Mouse (Mus musculus): Measurements from ENCODE around the gene Tob2. TPM values are rescaled to one million over a fixed set of nuclear protein-coding genes. Genes with fewer than 3 reads are reported as not detected.

The Tob2 gene
- polyA plus RNA-seq, 1 experiment from 2014 or later = 14.7 TPM

DNA sequence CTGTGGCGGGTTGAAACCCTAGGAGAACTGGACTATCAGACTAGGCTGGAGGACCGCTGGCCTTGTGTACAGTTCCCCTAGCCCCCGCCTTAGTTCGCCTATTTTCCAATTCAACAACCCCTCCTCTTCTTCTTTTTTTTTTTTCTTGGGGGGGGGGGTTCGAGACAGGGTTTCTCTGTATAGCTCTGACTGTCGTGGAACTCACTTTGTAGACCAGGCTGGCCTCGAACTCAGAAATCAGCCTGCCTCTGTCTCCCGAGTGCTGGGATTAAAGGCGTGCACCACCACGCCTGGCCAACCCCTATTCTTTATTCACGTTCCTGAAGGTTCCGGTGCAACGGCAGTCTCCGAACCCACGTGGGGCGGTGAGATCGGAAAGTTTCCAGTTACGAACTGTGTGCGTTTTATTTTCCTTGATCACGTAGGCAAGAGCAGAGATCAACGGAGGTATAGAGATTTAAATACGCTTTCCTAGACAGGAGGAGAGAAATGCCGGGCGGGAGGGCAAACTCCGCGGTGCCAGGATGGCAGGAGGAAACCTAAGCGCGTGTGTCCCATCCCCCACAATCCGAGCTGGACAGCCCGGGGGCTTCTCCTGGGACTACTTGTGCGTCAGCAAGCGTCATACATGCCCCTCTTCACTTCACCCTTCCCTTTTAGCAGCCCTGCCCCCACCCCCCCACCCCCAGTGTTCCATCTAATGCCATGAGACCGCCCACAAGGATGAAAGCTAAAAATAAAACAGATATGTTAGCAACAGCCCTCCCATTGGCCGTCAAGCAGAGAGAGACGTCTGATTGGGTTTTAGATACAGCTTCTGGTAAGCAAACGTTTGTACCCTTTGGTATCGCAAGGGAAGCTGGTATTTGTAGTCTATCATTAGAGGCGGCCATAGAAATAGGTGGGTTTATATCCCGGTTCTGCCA is 997 bp upstream of the Tob2 start:
- Histone ChIP-seq H3K4me3 (peak overlapping the region; percentile 68), H3K36me3 (peaks cover 13% of the 10 kb centered on the region), H3K27ac (ENCODE audit: poor library complexity, severe bottlenecking) (peak overlapping the region; percentile 95), H3K9me3 (replicated peaks) (no peaks in the 10 kb centered on the region), H3K9ac (peak overlapping the region; percentile 85), H3K27me3 (replicated peaks) (no peaks in the 10 kb centered on the region), H3K4me1 (replicated peaks) (peaks cover 10% of the 10 kb centered on the region), H3K4me2 (peak overlapping the region; percentile 97)
- under 1% methylated on average over 39 of the region's 39 CpGs for WGBS
- peak; percentile 78 for ATAC-seq (ENCODE audit: insufficient number of reproducible peaks, low FRiP score)

DNA sequence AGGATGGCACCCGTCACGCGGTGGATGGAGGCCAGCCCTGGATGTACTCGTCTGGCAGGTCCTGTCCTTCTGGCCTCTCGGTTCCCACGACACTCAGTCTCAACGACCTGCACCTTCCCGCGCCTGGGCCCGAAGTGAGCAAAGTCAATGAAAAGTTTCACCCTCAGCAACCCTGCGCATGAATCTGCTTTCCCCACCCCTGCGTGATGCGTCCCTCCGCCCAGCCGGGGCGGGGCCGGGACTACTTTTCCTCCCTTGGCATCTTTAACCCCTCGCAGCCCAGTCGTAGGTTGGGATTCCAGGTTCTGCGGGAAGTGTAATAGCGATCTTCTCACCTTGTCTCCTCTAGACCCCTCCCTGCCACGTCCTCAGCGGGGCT is 469 bp downstream of the Tob2 start:
- Histone ChIP-seq H3K27me3 (replicated peaks) (no peaks in the 10 kb centered on the region), H3K9ac (peak overlapping the region; percentile 85), H3K9me3 (replicated peaks) (no peaks in the 10 kb centered on the region), H3K4me1 (replicated peaks) (peaks cover 10% of the 10 kb centered on the region), H3K36me3 (peaks cover 15% of the 10 kb centered on the region), H3K27ac (ENCODE audit: poor library complexity, severe bottlenecking) (peak overlapping the region; percentile 95), H3K4me3 (peak overlapping the region; percentile 68), H3K4me2 (peak overlapping the region; percentile 97)
- ATAC-seq (ENCODE audit: insufficient number of reproducible peaks, low FRiP score) = peak; percentile 52
- under 1% methylated on average over 23 of the region's 23 CpGs for WGBS

- WGBS = 0% methylated on average over 33 of the region's 33 CpGs
- peaks cover 15% of the 10 kb centered on the region for H3K36me3 ChIP-seq
- peaks cover 14% of the 10 kb centered on the region for H3K4me1 ChIP-seq (replicated peaks)
- H3K4me2 ChIP-seq = peak overlapping the region; percentile 97
- no peaks in the 10 kb centered on the region for H3K9me3 ChIP-seq (replicated peaks)
- peak overlapping the region; percentile 85 for H3K9ac ChIP-seq
- no peaks in the 10 kb centered on the region for H3K27me3 ChIP-seq (replicated peaks)
- ATAC-seq (ENCODE audit: insufficient number of reproducible peaks, low FRiP score) = no peak
- H3K27ac ChIP-seq (ENCODE audit: poor library complexity, severe bottlenecking) = peak overlapping the region; percentile 95
- peak overlapping the region; percentile 68 for H3K4me3 ChIP-seq
Observed at GRCm38 (mm10) chr15:81857724-81858116, 876 bp downstream of the Tob2 start.

DNA sequence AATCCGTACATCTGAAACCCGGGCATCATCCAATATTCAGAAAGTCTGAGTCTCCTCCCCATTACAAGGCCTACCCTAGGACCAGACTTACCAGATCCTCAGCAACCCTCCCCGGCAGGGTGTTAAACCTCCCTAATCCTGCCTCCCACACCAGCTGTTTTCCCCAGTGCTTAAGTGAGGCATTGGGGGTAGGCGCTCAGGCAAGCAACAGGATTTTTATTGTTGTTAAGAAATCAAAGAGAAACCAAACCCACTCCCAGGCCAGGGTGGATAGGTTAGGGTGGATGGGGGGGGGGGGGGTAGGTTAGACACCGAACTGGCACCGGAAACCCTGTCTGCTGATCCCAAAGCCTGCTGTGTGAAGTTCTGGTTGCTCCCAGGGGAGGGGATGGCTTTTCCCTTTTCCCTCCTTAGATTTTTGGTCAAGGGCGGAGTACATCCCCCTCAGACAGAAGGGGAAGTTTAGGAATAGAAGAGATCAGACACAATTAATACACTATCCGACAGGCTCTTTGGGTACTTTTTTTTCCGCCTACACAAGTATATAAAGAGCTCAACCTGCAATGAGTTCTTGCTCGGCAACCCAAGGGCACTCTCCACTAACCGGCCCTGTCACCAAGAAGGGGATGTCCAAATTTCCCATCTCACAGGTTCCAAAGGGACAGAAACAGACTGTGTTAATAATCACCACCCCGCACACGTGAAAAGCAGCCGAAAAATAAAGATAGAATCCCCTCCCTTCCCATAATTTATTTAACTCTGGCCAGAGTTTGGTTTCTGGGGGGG is 1.5 kb downstream of the Tob2 start:
- H3K36me3 ChIP-seq = peaks cover 15% of the 10 kb centered on the region
- peak overlapping the region; percentile 85 for H3K9ac ChIP-seq
- H3K27me3 ChIP-seq (replicated peaks) = no peaks in the 10 kb centered on the region
- H3K4me2 ChIP-seq = peak overlapping the region; percentile 97
- peak overlapping the region; percentile 95 for H3K27ac ChIP-seq (ENCODE audit: poor library complexity, severe bottlenecking)
- H3K9me3 ChIP-seq (replicated peaks) = no peaks in the 10 kb centered on the region
- peaks cover 16% of the 10 kb centered on the region for H3K4me1 ChIP-seq (replicated peaks)
- ATAC-seq (ENCODE audit: insufficient number of reproducible peaks, low FRiP score) = no peak
- peak overlapping the region; percentile 68 for H3K4me3 ChIP-seq
- WGBS = 2% methylated on average over 14 of the region's 14 CpGs

DNA sequence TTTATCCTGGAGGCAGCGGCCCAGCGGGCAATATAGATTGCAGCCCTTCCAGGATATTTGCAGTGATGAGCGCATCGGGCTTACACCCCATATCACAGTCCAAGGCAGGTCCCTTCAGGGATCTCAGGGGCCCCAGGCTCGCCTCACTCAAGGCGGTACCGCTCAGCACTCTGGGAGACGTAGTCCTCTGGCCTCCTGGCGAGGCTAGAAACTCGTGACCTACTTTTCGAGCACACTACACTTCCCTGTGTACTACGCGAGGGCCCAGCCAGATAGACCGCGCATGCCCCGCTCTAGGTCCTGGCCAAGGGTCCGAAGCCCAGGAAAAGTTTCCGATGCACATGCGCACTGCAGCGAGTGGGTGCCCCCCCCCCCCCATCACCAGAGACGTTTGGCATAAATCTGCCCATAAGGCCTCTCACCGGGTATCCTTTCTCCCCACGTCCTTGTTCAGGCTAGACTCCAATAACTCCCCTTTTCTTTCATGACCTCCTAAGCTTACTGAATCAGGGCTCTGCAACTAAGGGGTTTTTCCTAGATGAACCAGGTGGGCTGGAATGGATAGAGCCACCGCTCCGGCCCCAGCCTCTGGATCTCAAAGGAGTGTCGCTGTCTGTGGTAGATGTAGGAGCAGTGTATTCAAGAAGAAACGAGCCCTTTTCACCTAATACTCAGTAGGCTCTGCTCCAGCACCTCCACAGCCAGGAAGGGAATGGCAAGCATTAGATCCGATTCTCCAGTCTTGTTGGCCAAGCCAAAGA is 2.4 kb downstream of the Tob2 start:
- H3K9me3 ChIP-seq (replicated peaks) = no peaks in the 10 kb centered on the region
- under 1% methylated on average over 28 of the region's 28 CpGs for WGBS
- H3K36me3 ChIP-seq = peaks cover 25% of the 10 kb centered on the region
- H3K4me3 ChIP-seq = peak overlapping the region; percentile 68
- peak; percentile 90 for ATAC-seq (ENCODE audit: insufficient number of reproducible peaks, low FRiP score)
- no peaks in the 10 kb centered on the region for H3K27me3 ChIP-seq (replicated peaks)
- H3K4me1 ChIP-seq (replicated peaks) = peaks cover 16% of the 10 kb centered on the region
- H3K4me2 ChIP-seq = peak overlapping the region; percentile 97
- peak overlapping the region; percentile 95 for H3K27ac ChIP-seq (ENCODE audit: poor library complexity, severe bottlenecking)
- H3K9ac ChIP-seq = peak overlapping the region; percentile 85

GRCm38 (mm10) chr15:81853081-81853480 is 5.5 kb downstream of the Tob2 start:
- WGBS = 80% methylated on average over 7 of the region's 7 CpGs
- no peak overlapping the region for H3K9ac ChIP-seq
- no peaks in the 10 kb centered on the region for H3K9me3 ChIP-seq (replicated peaks)
- H3K27me3 ChIP-seq (replicated peaks) = no peaks in the 10 kb centered on the region
- peaks cover 48% of the 10 kb centered on the region for H3K36me3 ChIP-seq
- no peak for ATAC-seq (ENCODE audit: insufficient number of reproducible peaks, low FRiP score)
- H3K27ac ChIP-seq (ENCODE audit: poor library complexity, severe bottlenecking) = no peak overlapping the region
- H3K4me3 ChIP-seq = no peak overlapping the region
- peaks cover 19% of the 10 kb centered on the region for H3K4me1 ChIP-seq (replicated peaks)
- H3K4me2 ChIP-seq = no peak overlapping the region

- no peaks in the 10 kb centered on the region for H3K9me3 ChIP-seq (replicated peaks)
- 77% methylated on average over 9 of the region's 9 CpGs for WGBS
- H3K27ac ChIP-seq (ENCODE audit: poor library complexity, severe bottlenecking) = no peak overlapping the region
- no peak overlapping the region for H3K9ac ChIP-seq
- H3K4me2 ChIP-seq = no peak overlapping the region
- peaks cover 19% of the 10 kb centered on the region for H3K4me1 ChIP-seq (replicated peaks)
- no peaks in the 10 kb centered on the region for H3K27me3 ChIP-seq (replicated peaks)
- no peak overlapping the region for H3K4me3 ChIP-seq
- no peak for ATAC-seq (ENCODE audit: insufficient number of reproducible peaks, low FRiP score)
- H3K36me3 ChIP-seq = peaks cover 52% of the 10 kb centered on the region
Observed at GRCm38 (mm10) chr15:81852411-81853000, 6.1 kb downstream of the Tob2 start.

DNA sequence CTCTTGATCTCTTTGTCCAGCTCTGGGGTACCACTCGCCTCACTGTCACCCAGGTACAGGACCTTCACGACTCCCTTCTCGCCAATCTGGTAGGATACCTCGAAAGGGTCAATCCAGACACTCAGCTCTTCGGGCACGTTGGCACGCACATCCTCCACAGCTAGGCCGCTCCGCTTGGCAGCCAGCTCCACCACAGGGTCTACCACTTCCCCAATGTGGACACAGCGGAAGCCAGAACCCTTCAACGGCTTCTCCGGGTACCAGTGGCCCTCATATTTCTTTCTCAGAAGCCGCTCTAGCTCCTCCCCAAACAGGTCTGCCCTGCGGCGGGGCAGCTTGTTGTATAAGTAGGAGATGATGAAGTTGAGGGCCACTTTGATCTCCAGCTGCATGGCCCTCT is 7.2 kb downstream of the Tob2 start:
- Histone ChIP-seq H3K27ac (ENCODE audit: poor library complexity, severe bottlenecking) (no peak overlapping the region), H3K9me3 (replicated peaks) (no peaks in the 10 kb centered on the region), H3K27me3 (replicated peaks) (no peaks in the 10 kb centered on the region), H3K4me1 (replicated peaks) (peaks cover 22% of the 10 kb centered on the region), H3K4me3 (no peak overlapping the region), H3K4me2 (no peak overlapping the region), H3K9ac (no peak overlapping the region), H3K36me3 (peaks cover 52% of the 10 kb centered on the region)
- WGBS = 94% methylated on average over 15 of the region's 15 CpGs
- no peak for ATAC-seq (ENCODE audit: insufficient number of reproducible peaks, low FRiP score)

GRCm38 (mm10) chr15:81850718-81851117 is 7.9 kb downstream of the Tob2 start:
- Histone ChIP-seq H3K9ac (no peak overlapping the region), H3K27ac (ENCODE audit: poor library complexity, severe bottlenecking) (no peak overlapping the region), H3K27me3 (replicated peaks) (no peaks in the 10 kb centered on the region), H3K4me3 (no peak overlapping the region), H3K9me3 (replicated peaks) (no peaks in the 10 kb centered on the region), H3K4me2 (no peak overlapping the region), H3K36me3 (peaks cover 52% of the 10 kb centered on the region), H3K4me1 (replicated peaks) (peaks cover 26% of the 10 kb centered on the region)
- WGBS = 85% methylated on average over 14 of the region's 14 CpGs
- ATAC-seq (ENCODE audit: insufficient number of reproducible peaks, low FRiP score) = no peak

DNA sequence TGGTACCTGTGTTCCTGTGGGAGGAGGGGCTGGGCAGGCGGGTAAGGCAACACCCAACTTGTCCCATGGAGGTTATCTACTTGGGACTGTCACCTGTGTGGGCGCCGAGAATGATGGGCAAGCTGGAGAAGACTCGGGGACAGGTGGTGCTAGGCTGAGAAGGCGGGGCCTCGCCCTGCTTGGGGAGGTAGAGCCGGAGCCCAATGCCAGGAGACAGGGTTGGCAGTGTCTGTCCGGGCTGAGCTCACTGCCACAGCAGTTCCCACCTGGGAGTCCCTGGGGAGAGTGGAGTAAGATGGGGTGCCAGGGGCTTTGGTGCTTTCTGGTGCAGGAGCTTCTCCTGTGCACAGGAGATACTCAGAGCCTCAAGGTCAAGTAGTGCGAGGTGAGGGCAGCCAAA is 9.5 kb downstream of the Tob2 start:
- H3K36me3 ChIP-seq = peaks cover 45% of the 10 kb centered on the region
- no peak overlapping the region for H3K4me2 ChIP-seq
- H3K27me3 ChIP-seq (replicated peaks) = no peaks in the 10 kb centered on the region
- no peak overlapping the region for H3K4me3 ChIP-seq
- H3K27ac ChIP-seq (ENCODE audit: poor library complexity, severe bottlenecking) = no peak overlapping the region
- H3K9ac ChIP-seq = no peak overlapping the region
- WGBS = 79% methylated on average over 9 of the region's 9 CpGs
- peak; percentile 13; the same call in 1 of the 2 replicates for ATAC-seq (ENCODE audit: insufficient number of reproducible peaks, low FRiP score)
- H3K9me3 ChIP-seq (replicated peaks) = no peaks in the 10 kb centered on the region
- H3K4me1 ChIP-seq (replicated peaks) = peaks cover 23% of the 10 kb centered on the region

Data from heart, embryonic 12.5 days (tissue).